Mouse (Mus musculus) kidney, adult 2 months (tissue): ENCODE results near the gene Stag3. TPM values are rescaled to one million over a fixed set of nuclear protein-coding genes. Genes with fewer than 3 reads are reported as not detected.

Experiments
- DNase-seq: peaks from one replicate; pipeline ENCODE4 v3.0.0; 2021
- H3K27ac ChIP-seq: fragments of 200-500 bp; 2 replicates; pipeline ENCODE4 v1.5.1; 2012; ENCODE audit warnings: low read depth, low read length, control low read depth, inconsistent platforms; ENCODE audit not compliant: insufficient read depth
- H3K27me3 ChIP-seq: fragments of 200-500 bp; replicated peaks from 2 replicates; pipeline ENCODE4 v1.6.1; 2012; ENCODE audit warnings: mild to moderate bottlenecking, moderate library complexity, low read length, inconsistent platforms; ENCODE audit not compliant: control insufficient read depth, insufficient read depth
- H3K36me3 ChIP-seq: fragments of 200-500 bp; 2 replicates; pipeline ENCODE4 v1.6.1; 2012; ENCODE audit warnings: mild to moderate bottlenecking, moderate library complexity, low read length, inconsistent platforms; ENCODE audit not compliant: control insufficient read depth, insufficient read depth
- H3K4me1 ChIP-seq: fragments of 200-500 bp; 2 replicates; pipeline ENCODE4 v1.6.1; 2011; ENCODE audit warnings: low read length; ENCODE audit not compliant: control insufficient read depth, insufficient read depth
- H3K4me3 ChIP-seq: fragments of 200-500 bp; 2 replicates; pipeline ENCODE4 v1.5.1; 2011; ENCODE audit warnings: mild to moderate bottlenecking, low read depth, low read length, control low read depth; ENCODE audit not compliant: insufficient read depth
- CTCF ChIP-seq: fragments of 200-500 bp; conservative IDR thresholded peaks from 2 replicates; pipeline ENCODE4 v1.5.1; 2011; ENCODE audit warnings: low read depth, mild to moderate bottlenecking, control low read depth, low read length, moderate library complexity, mixed read lengths; ENCODE audit not compliant: insufficient read depth, insufficient read length
- POLR2A ChIP-seq: fragments of 200-500 bp; IDR thresholded peaks from one replicate; pipeline ENCODE4 v1.6.1; 2011; ENCODE audit warnings: low read depth, low read length, control low read depth
- WGBS: fragments of 180-500 bp; shearing (Covaris S2); methylation state at CpG from one replicate; pipeline ENCODE4 v1.1.7; 2018; 5-methylcytosine and 5-hydroxymethylcytosine counted together
- polyA plus RNA-seq: library from polyadenylated mRNA; depleted of rRNA; stranded (reverse); fragments of >200 nt; gene quantifications from 2 replicates; pipeline ENCODE4 v1.2.3, GENCODE M21; 2012

Gene Stag3
- polyA plus RNA-seq, 1 experiment: 0.30 TPM

GRCm38 (mm10) chr5:138260834-138261233 is 19.2 kb upstream of the Stag3 start:
- Histone ChIP-seq H3K4me1 (peaks cover 4% of the 10 kb centered on the region; the same call in 1 of the 2 replicates), H3K27me3 (no peaks in the 10 kb centered on the region), H3K27ac (no peak overlapping the region), H3K4me3 (no peak overlapping the region), H3K36me3 (no peaks in the 10 kb centered on the region)
- DNase-seq: no peak
- 83% methylated on average over 11 of the region's 11 CpGs for WGBS
- TF ChIP-seq CTCF: no peak
- TF ChIP-seq POLR2A: no peak

GRCm38 (mm10) chr5:138262001-138262400 is 18.0 kb upstream of the Stag3 start:
- Histone ChIP-seq H3K27ac (no peak overlapping the region), H3K4me3 (no peak overlapping the region), H3K27me3 (no peaks in the 10 kb centered on the region), H3K36me3 (no peaks in the 10 kb centered on the region), H3K4me1 (peaks cover 4% of the 10 kb centered on the region; the same call in 1 of the 2 replicates)
- 65% methylated on average over 4 of the region's 4 CpGs for WGBS
- no peak for DNase-seq
- TF ChIP-seq POLR2A (no peak), CTCF (no peak)

GRCm38 (mm10) chr5:138262582-138263240 is 17.3 kb upstream of the Stag3 start:
- Histone ChIP-seq H3K4me3 (peak overlapping the region; percentile 71), H3K36me3 (no peaks in the 10 kb centered on the region), H3K27me3 (no peaks in the 10 kb centered on the region), H3K4me1 (peaks cover 4% of the 10 kb centered on the region; the same call in 1 of the 2 replicates), H3K27ac (no peak overlapping the region)
- TF ChIP-seq POLR2A (no peak), CTCF (no peak)
- 58% methylated on average over 18 of the region's 18 CpGs for WGBS
- no peak for DNase-seq

GRCm38 (mm10) chr5:138263260-138264206 is 16.5 kb upstream of the Stag3 start, which contains the start of gene BC037034:
BC037034 (minus strand) TSS chr5:138264033.
- WGBS: under 1% methylated on average over 71 of the region's 71 CpGs

GRCm38 (mm10) chr5:138264207-138264578 is 15.8 kb upstream of the Stag3 start:
- TF ChIP-seq POLR2A (no peak), CTCF (no peak)
- peak overlapping the region; percentile 71 for H3K4me3 ChIP-seq
- H3K36me3 ChIP-seq: no peaks in the 10 kb centered on the region
- DNase-seq: peak; percentile 26
- H3K27ac ChIP-seq: no peak overlapping the region
- peaks cover 4% of the 10 kb centered on the region; the same call in 1 of the 2 replicates for H3K4me1 ChIP-seq
- 4% methylated on average over 6 of the region's 6 CpGs for WGBS
- H3K27me3 ChIP-seq: no peaks in the 10 kb centered on the region

More at GRCm38 (mm10) chr5:138263260-138264206, 16.5 kb upstream of the Stag3 start, which contains the start of gene BC037034:
- Histone ChIP-seq H3K27me3 (no peaks in the 10 kb centered on the region), H3K4me3 (peak within 1 kb of the TSS; percentile 71), H3K27ac (peak within 1 kb of the TSS; percentile 49; the same call in 1 of the 2 replicates), H3K36me3 (no peaks in the 10 kb centered on the region), H3K4me1 (peaks cover 4% of the 10 kb centered on the region; the same call in 1 of the 2 replicates)
- TF ChIP-seq CTCF (no peak), POLR2A (peak; percentile 86)
- DNase-seq: peak; percentile 96

- Histone ChIP-seq H3K27ac (no peak overlapping the region), H3K4me1 (peaks cover 4% of the 10 kb centered on the region; the same call in 1 of the 2 replicates), H3K27me3 (no peaks in the 10 kb centered on the region), H3K4me3 (no peak overlapping the region), H3K36me3 (no peaks in the 10 kb centered on the region)
- 94% methylated on average over 4 of the region's 4 CpGs for WGBS
- no peak for TF ChIP-seq POLR2A
- no peak for TF ChIP-seq CTCF
- DNase-seq: no peak
These were observed 14.3 kb upstream of the Stag3 start for GRCm38 (mm10) chr5:138265712-138266111.
